Mouse (Mus musculus) liver, postnatal 0 days (tissue): ENCODE results near the gene Nvl.

Experiments used
- CTCF ChIP-seq: sonication (generic); IDR thresholded peaks from 2 replicates; pipeline ENCODE4 v1.5.1; 2016; ENCODE audit warnings: antibody characterized with exemption, low read depth
- EP300 ChIP-seq: IDR thresholded peaks from 2 replicates; pipeline ENCODE4 v1.6.1; 2016; ENCODE audit warnings: antibody characterized with exemption, low read depth, mild to moderate bottlenecking

DNA sequence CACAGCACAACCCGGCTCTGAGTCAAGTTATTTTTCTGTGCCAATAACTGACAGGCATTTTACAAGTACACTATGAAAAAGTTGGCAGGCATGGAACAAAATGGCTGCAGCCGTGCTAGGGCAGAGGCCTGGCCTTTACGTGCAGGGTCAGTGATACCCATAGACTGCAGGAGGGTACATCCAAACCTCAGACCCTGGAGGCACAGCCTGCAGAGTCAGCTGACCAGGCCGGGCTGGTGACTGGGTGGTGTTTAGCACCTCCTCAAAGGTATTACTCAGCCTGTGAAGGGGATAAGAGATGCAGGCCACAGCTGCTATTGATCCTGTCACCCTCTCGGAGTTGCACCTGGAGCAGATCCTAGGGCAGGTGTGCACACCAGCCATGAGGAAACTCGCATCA lies 93.1 kb downstream of the Nvl start, which contains the start of gene 9130409I23Rik:
- TF ChIP-seq CTCF (no peak), EP300 (no peak)
